Mouse (Mus musculus) lung, postnatal 10 days (tissue): Measurements from ENCODE around the gene Krt83.
"Not testable (repeated sequence)": the region's sequence is repeated elsewhere in the genome, so short reads cannot be mapped to it uniquely, and the experiment has no call there.

Source experiments
- DNase-seq: peaks from one replicate; pipeline ENCODE4 v3.0.0; 2021

Gene Krt83

GRCm38 (mm10) chr15:101491431-101491830 lies at the start of gene Krt83:
Gene Krt83, minus strand, starts transcription at chr15:101491512.
- DNase-seq, result peak; percentile 10

- DNase-seq, result peak; percentile 20
Measured at GRCm38 (mm10) chr15:101538580-101538900, 47.2 kb upstream of the Krt83 start.

- peak; percentile 10 for DNase-seq
Measured at GRCm38 (mm10) chr15:101537864-101538579, 46.7 kb upstream of the Krt83 start.

GRCm38 (mm10) chr15:101536054-101536850 lies 44.9 kb upstream of the Krt83 start:
- DNase-seq, result no peak

- DNase-seq, result no peak
Measured at GRCm38 (mm10) chr15:101532720-101533119, 41.4 kb upstream of the Krt83 start, which contains the start of gene Krt84. Gene Krt84, minus strand, starts transcription at chr15:101532820.

- DNase-seq, result no peak
Measured at GRCm38 (mm10) chr15:101522556-101523232, 31.4 kb upstream of the Krt83 start.

GRCm38 (mm10) chr15:101519792-101520191 lies 28.5 kb upstream of the Krt83 start:
- DNase-seq, result peak; percentile 81

GRCm38 (mm10) chr15:101517161-101517560 lies 25.8 kb upstream of the Krt83 start, which contains the start of gene Gm49425:
Gene Gm49425, minus strand, starts transcription at chr15:101517261.
- not testable (repeated sequence) for DNase-seq

- peak; percentile 28 for DNase-seq
Measured at GRCm38 (mm10) chr15:101508247-101508646, 16.9 kb upstream of the Krt83 start.

- DNase-seq, result no peak
Measured at GRCm38 (mm10) chr15:101506896-101507758, 15.8 kb upstream of the Krt83 start.

GRCm38 (mm10) chr15:101497181-101497580 lies 5.9 kb upstream of the Krt83 start:
- DNase-seq, result peak; percentile 45

GRCm38 (mm10) chr15:101495266-101495665 lies 4.0 kb upstream of the Krt83 start:
- no peak for DNase-seq

GRCm38 (mm10) chr15:101494203-101494602 lies 2.9 kb upstream of the Krt83 start:
- DNase-seq, result no peak

- DNase-seq, result no peak
Measured at GRCm38 (mm10) chr15:101493713-101494112, 2.4 kb upstream of the Krt83 start.

GRCm38 (mm10) chr15:101492718-101493117 lies 1.4 kb upstream of the Krt83 start:
- no peak for DNase-seq

- DNase-seq, result no peak
Measured at GRCm38 (mm10) chr15:101485911-101486635, 5.2 kb downstream of the Krt83 start.

- DNase-seq, result no peak
Measured at GRCm38 (mm10) chr15:101484939-101485338, 6.4 kb downstream of the Krt83 start.

- DNase-seq, result no peak
Measured at GRCm38 (mm10) chr15:101483646-101484045, 7.7 kb downstream of the Krt83 start.

- no peak for DNase-seq
Measured at GRCm38 (mm10) chr15:101482056-101482455, 9.3 kb downstream of the Krt83 start.

- no peak for DNase-seq
Measured at GRCm38 (mm10) chr15:101479666-101480060, 11.6 kb downstream of the Krt83 start.

GRCm38 (mm10) chr15:101479007-101479665 lies 12.2 kb downstream of the Krt83 start:
- DNase-seq, result peak; percentile 71
